Mouse (Mus musculus): ENCODE results near the gene E2f2. TPM values are rescaled to one million over a fixed set of nuclear protein-coding genes. Genes with fewer than 3 reads are reported as not detected.

The E2f2 gene
- polyA plus RNA-seq (2015; fragmentation: Nextera tagmentation; extraction: Ambion mirVana) = 2.1 and 4.4 TPM in 2 replicates

DNA sequence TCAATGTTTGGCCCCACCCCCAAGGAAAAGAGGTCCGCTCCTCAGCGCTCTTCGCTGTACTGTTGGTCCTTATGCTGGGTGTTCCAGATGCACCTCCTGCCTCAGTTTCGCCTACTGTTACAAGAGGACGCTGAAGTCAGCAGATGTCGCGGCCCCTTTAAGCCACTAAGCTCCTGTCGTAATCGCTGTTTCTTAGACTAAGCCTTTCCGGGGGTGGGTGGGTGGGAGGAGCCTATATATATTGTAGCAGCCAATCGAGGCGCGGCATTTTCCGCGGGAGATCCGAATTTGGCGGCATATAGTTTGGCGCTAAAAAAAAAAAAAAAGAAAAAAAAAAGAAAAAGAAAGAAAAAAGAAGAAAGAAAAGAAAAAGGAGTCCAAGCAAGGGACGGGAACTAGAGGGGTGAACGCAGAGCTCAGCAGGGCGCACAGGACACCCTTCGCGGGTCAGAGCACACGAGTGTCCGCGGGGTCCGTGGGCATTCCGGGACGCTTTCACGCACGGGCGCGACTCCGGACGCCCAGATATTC is at the start of gene E2f2:
E2f2 (plus strand) TSS at position 384 of the 531 bp plus-strand sequence.
- no peaks in the 10 kb centered on the region for H3K9me3 ChIP-seq (replicated peaks)
- WGBS = under 1% methylated on average over 34 of the region's 35 CpGs
- peak within 1 kb of the TSS; percentile 59 for H3K4me3 ChIP-seq (replicated peaks)
- H3K9ac ChIP-seq (replicated peaks) = peak within 1 kb of the TSS; percentile 60
- H3K36me3 ChIP-seq = no peaks in the 10 kb centered on the region
- no peak within 1 kb of the TSS for H3K27ac ChIP-seq (replicated peaks)
- 0 out of 2 replicates have a peak, but pooled peaks cover 4% of the 10 kb centered on the region for H3K27me3 ChIP-seq (replicated peaks)
- H3K4me2 ChIP-seq = peak within 1 kb of the TSS; percentile 100
- peaks cover 21% of the 10 kb centered on the region for H3K4me1 ChIP-seq
- ATAC-seq (ENCODE audit: low FRiP score) = peak; percentile 72

DNA sequence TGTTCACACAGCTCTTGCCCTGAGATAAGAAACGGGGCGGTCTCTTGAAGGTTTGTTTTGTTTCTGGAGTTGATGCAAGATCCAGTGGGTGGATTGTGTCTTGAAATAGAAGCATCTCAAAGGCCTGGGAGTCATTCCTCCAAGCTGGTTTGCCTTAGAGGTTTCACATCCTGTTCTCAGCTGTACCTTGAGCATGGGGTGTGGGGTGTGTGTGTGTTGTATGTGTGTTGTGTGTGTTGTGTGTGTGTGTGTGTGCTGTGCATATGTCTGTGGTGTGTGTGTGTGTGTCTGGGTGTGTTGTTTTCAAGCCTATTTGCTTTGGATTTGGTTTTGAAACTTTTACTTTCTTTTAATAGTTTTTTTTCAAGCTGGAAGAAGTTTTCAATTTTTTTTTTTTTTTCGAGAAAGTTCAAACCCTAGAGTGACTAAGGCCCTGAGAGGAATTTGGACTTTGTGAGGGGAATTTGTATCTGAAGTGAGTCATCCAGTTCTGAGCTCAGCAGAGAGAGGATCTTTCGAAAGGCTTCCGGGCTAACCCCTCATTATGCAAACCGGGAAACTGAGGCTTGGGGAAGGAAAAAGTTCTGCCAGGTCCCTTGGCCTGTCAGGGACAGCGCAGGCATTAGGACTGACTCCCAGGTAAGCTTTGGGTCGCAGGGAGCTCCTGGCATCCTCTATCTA is 48.9 kb upstream of the E2f2 start:
- H3K27ac ChIP-seq (replicated peaks) = no peak overlapping the region
- H3K9ac ChIP-seq (replicated peaks) = no peak overlapping the region
- no peak overlapping the region for H3K4me2 ChIP-seq
- no peaks in the 10 kb centered on the region for H3K36me3 ChIP-seq
- H3K4me3 ChIP-seq (replicated peaks) = no peak overlapping the region
- H3K4me1 ChIP-seq = no peaks in the 10 kb centered on the region
- H3K27me3 ChIP-seq (replicated peaks) = no peaks in the 10 kb centered on the region
- WGBS = 74% methylated on average over 8 of the region's 8 CpGs
- H3K9me3 ChIP-seq (replicated peaks) = no peaks in the 10 kb centered on the region
- ATAC-seq (ENCODE audit: low FRiP score) = no peak

DNA sequence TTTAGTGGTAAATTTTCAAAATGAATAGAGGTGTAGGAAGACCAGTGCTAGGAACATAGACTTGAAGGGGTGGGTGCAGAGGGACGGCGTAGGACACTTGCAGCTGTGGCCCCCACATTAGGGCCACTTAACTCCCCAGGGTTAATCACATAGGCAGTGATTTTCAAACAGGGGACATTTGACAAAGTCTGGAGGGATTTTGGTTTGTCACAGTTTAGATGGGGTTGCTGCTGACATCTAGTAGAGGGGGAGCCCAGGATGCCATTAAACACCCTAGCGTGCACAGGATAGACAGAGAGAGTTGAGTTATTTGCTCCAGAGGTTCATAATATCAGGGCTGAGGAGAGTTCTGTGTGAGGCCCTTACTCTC is 48.4 kb upstream of the E2f2 start:
- Histone ChIP-seq H3K9ac (replicated peaks) (no peak overlapping the region), H3K36me3 (no peaks in the 10 kb centered on the region), H3K4me2 (no peak overlapping the region), H3K9me3 (replicated peaks) (no peaks in the 10 kb centered on the region), H3K27ac (replicated peaks) (no peak overlapping the region), H3K27me3 (replicated peaks) (no peaks in the 10 kb centered on the region), H3K4me3 (replicated peaks) (no peak overlapping the region), H3K4me1 (no peaks in the 10 kb centered on the region)
- no peak for ATAC-seq (ENCODE audit: low FRiP score)
- 82% methylated on average over 3 of the region's 3 CpGs for WGBS

DNA sequence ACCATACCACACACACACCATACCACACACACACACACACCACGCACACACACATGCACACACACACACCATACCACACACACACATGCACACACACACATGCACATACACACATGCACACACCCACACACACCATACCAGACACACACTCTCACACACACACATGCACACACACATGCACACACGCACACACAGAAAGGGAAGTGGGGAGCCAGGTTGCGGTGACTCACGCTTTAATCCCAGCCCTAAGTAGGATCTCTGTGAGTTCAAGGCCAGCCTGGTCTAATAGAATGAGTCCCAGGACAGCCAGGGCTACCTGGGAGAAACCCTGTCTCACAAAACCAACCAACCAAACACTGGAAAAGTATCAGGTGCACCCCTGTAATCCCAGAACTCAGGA is 47.6 kb upstream of the E2f2 start:
- Histone ChIP-seq H3K27me3 (replicated peaks) (no peaks in the 10 kb centered on the region), H3K27ac (replicated peaks) (no peak overlapping the region), H3K36me3 (no peaks in the 10 kb centered on the region), H3K4me3 (replicated peaks) (no peak overlapping the region), H3K4me1 (no peaks in the 10 kb centered on the region), H3K4me2 (no peak overlapping the region), H3K9me3 (replicated peaks) (no peaks in the 10 kb centered on the region), H3K9ac (replicated peaks) (no peak overlapping the region)
- ATAC-seq (ENCODE audit: low FRiP score) = no peak
- 99% methylated on average over 4 of the region's 4 CpGs for WGBS

DNA sequence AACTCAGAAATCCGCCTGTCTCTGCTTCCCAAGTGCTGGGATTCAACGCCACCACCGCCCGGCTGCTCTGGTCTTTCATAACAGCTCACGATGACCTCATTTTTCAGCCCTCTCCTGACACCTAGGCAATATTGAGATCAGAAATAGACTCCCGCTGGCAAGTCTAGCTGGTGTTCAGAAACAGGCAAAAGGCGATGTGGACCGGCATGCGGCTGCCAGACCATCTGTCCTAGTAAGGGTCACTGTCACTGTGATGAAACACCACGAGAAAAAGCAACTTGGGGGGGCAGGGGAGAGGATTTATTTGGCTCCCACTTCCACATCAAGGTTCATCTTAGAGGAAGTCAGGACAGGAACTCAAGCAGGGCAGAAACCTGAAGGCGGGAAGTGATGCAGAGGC is 46.7 kb upstream of the E2f2 start:
- Histone ChIP-seq H3K4me2 (no peak overlapping the region), H3K9ac (replicated peaks) (no peak overlapping the region), H3K27me3 (replicated peaks) (no peaks in the 10 kb centered on the region), H3K4me3 (replicated peaks) (no peak overlapping the region), H3K27ac (replicated peaks) (no peak overlapping the region), H3K9me3 (replicated peaks) (no peaks in the 10 kb centered on the region), H3K36me3 (no peaks in the 10 kb centered on the region), H3K4me1 (no peaks in the 10 kb centered on the region)
- WGBS = 91% methylated on average over 11 of the region's 11 CpGs
- no peak for ATAC-seq (ENCODE audit: low FRiP score)

DNA sequence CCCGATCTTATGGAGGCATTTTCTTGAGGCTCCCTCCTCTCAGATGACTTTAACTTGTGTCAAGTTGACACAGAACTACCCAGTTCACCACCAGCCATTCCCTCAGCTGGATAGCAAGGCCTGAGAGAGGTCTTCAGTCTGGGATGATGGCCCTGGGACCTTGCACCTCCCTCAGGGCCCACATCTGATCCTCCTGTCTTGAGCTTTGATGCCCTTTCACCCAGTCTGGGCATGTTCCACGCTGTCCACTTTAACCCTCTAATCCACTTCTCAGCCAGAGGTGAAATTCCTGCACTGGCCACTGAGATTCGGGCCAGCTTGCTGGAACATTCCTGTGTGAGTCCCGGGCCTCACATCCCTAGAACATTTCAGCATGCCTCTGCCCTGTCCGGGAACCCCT is 46.2 kb upstream of the E2f2 start:
- Histone ChIP-seq H3K9ac (replicated peaks) (no peak overlapping the region), H3K27me3 (replicated peaks) (no peaks in the 10 kb centered on the region), H3K4me3 (replicated peaks) (no peak overlapping the region), H3K27ac (replicated peaks) (no peak overlapping the region), H3K4me1 (no peaks in the 10 kb centered on the region), H3K36me3 (no peaks in the 10 kb centered on the region), H3K9me3 (replicated peaks) (no peaks in the 10 kb centered on the region), H3K4me2 (no peak overlapping the region)
- WGBS = 83% methylated on average over 5 of the region's 5 CpGs
- ATAC-seq (ENCODE audit: low FRiP score) = no peak

DNA sequence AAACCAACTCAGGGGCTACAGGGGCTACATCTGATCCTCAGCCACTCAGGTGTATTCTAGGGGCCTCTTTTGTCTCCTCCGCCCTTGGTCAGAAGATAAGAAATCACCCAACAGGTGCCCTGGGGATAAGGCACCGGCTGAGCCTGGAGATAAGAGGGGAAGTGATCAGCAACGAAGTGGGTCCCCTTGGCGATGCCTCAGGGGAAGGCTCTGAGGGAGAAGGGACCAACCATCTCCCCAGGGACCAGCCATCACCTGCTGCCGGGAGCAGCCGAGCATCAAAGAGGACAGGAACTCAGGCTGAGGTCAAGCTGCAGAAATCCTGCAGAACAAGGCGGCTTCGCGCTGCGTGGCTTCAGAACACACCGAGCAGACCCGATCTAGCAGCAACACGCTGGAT is 44.5 kb upstream of the E2f2 start:
- no peak for ATAC-seq (ENCODE audit: low FRiP score)
- no peak overlapping the region for H3K27ac ChIP-seq (replicated peaks)
- no peaks in the 10 kb centered on the region for H3K4me1 ChIP-seq
- H3K27me3 ChIP-seq (replicated peaks) = no peaks in the 10 kb centered on the region
- H3K9ac ChIP-seq (replicated peaks) = no peak overlapping the region
- H3K4me2 ChIP-seq = no peak overlapping the region
- no peaks in the 10 kb centered on the region for H3K36me3 ChIP-seq
- 73% methylated on average over 13 of the region's 13 CpGs for WGBS
- H3K9me3 ChIP-seq (replicated peaks) = no peaks in the 10 kb centered on the region
- H3K4me3 ChIP-seq (replicated peaks) = no peak overlapping the region

DNA sequence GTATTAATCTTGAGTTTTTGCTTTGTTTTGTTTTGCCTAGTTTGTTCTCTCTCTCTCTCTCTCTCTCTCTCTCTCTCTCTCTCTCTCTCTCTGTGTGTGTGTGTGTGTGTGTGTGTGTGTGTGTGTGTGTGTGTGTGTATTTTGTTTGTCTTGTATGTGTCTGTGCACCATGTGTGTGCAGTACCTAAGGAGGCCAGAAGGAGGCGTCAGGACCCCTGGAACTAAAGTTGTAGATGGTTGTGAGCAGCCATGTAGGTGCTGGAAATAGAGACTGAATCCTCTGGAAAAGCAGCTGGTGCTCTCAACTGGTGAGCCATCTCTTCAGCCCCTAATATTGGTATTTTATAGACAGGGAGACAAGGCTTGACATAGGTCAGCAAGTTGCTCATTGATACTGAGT is 42.4 kb upstream of the E2f2 start:
- Histone ChIP-seq H3K4me2 (no peak overlapping the region), H3K36me3 (no peaks in the 10 kb centered on the region), H3K9me3 (replicated peaks) (no peaks in the 10 kb centered on the region), H3K27ac (replicated peaks) (no peak overlapping the region), H3K4me3 (replicated peaks) (no peak overlapping the region), H3K4me1 (peaks cover 17% of the 10 kb centered on the region), H3K27me3 (replicated peaks) (no peaks in the 10 kb centered on the region), H3K9ac (replicated peaks) (no peak overlapping the region)
- ATAC-seq (ENCODE audit: low FRiP score) = no peak
- 82% methylated on average over 1 of the region's 1 CpGs for WGBS

DNA sequence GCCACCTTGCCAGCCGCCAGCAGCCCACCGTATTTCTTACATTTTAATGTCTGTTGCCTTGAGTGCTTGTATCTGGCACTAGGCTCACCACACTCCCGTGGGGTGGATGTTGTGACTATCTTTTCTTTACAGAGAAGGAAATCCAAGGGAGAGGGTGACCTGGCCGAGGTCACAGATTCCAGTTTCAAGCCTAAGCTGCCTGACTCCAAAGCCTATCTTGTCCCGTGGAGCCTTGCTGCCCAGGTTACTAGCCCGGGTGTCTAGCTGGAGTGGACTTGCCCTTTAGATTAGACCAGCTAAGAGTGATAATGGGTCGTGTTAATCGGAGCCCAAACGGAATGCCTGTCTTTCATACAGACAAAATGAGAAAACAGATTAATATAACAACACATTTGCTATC is 38.4 kb upstream of the E2f2 start:
- WGBS = 18% methylated on average over 9 of the region's 9 CpGs
- Histone ChIP-seq H3K4me3 (replicated peaks) (no peak overlapping the region; the same call in 1 of the 2 replicates), H3K4me1 (peaks cover 35% of the 10 kb centered on the region), H3K36me3 (no peaks in the 10 kb centered on the region), H3K9me3 (replicated peaks) (no peaks in the 10 kb centered on the region), H3K27ac (replicated peaks) (peak overlapping the region; percentile 93), H3K9ac (replicated peaks) (no peak overlapping the region), H3K27me3 (replicated peaks) (no peaks in the 10 kb centered on the region), H3K4me2 (peak overlapping the region; percentile 77)
- ATAC-seq (ENCODE audit: low FRiP score) = no peak

DNA sequence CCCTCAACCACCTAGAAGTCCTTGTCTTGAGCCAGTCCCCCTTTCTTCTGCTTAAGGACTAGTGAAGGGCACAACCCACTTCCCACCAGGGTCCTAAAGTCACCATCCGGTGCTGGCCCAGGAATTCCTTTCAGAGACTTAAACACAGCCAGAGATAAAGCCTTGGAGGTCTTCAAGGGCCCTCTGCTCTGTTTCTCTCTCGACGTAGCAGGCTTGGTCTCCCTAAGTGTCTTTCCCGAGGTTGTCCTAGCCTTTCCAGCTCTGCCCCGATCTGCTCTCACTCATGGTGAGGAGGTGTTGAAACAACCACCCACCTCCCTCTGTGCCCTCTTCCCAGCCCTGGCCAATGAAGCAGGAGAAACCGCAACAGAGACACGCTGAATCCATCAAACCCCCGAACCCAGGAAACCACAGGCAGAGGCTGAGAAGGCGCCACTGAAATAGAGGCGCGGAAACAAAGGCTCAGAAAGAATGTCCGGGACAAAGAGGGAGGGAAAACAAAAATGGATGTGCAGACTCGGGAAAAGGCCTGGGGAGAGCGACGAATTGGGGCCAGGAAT is 37.7 kb upstream of the E2f2 start:
- H3K4me1 ChIP-seq = peaks cover 36% of the 10 kb centered on the region
- no peaks in the 10 kb centered on the region for H3K27me3 ChIP-seq (replicated peaks)
- H3K36me3 ChIP-seq = no peaks in the 10 kb centered on the region
- peak overlapping the region; percentile 93 for H3K27ac ChIP-seq (replicated peaks)
- H3K9ac ChIP-seq (replicated peaks) = peak overlapping the region; percentile 50
- WGBS = 1% methylated on average over 15 of the region's 15 CpGs
- peak overlapping the region; percentile 77 for H3K4me2 ChIP-seq
- ATAC-seq (ENCODE audit: low FRiP score) = no peak
- H3K4me3 ChIP-seq (replicated peaks) = peak overlapping the region; percentile 43
- H3K9me3 ChIP-seq (replicated peaks) = no peaks in the 10 kb centered on the region

DNA sequence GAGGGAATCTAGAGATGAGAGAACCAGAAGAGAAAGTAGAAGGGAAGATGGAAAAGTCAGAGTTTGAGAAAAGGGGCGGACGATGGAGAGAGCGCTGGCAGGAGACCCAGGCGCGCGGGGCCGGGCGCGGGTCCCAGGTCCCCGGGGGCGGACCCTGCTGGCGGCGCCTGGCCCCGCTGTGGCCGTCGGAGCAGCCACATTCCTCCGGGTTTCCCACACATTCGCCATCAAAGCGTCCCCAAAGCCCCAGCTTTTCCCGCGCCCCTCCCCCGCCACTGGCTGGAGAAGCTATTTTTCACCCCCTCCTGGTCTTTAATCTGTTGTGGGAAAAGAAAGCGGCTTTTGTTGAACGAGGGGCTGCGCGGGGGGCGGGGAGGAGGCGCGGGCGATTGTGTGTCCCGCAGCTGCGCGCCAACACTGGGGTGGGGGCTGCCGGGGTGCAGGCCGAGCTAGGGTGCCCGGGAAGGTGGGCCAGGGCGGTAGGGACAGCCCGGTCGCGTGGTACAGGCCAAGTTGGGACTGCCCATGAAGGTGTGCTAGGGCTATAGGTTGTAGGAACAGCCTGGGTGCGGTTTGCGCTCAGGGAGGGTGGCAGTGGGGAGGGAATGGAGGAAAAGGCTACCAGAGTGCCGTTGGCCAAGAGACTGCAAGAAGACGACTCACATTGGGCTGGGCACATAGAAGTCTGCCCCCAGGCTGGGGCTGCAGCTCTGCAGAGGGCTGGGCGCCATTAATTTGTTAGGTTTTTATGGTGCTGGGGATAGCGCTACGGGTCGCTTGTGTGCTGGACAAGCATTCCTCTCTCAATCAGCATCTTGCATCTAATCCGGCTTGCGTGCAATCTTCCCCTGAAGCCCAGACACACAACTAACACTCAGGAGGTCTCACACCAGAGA is 37.0 kb upstream of the E2f2 start:
- no peaks in the 10 kb centered on the region for H3K9me3 ChIP-seq (replicated peaks)
- H3K27me3 ChIP-seq (replicated peaks) = no peaks in the 10 kb centered on the region
- H3K36me3 ChIP-seq = no peaks in the 10 kb centered on the region
- peak overlapping the region; percentile 50 for H3K9ac ChIP-seq (replicated peaks)
- peak overlapping the region; percentile 43 for H3K4me3 ChIP-seq (replicated peaks)
- H3K27ac ChIP-seq (replicated peaks) = peak overlapping the region; percentile 93
- 1% methylated on average over 50 of the region's 50 CpGs for WGBS
- H3K4me1 ChIP-seq = peaks cover 43% of the 10 kb centered on the region
- peak overlapping the region; percentile 77 for H3K4me2 ChIP-seq
- ATAC-seq (ENCODE audit: low FRiP score) = peak; percentile 72
